Comparison of ENCODE assay signal across 22 mouse cellular contexts in genomic region chr17:85381578-85382223, GRCm38 (mm10).
"Had no signal": no experiment of that assay in that cellular context is flagged by ENCODE, and none has a peak within 500 bp of the region (broad histone marks: within the 10 kb centered on the region; RNA-seq: fewer than 3 reads in every experiment).

No protein-coding gene starts in this region.

- DNase-seq: gastrocnemius, adult 2 months; gastrocnemius, postnatal 10 days; gastrocnemius, postnatal 25 days; heart, postnatal 10 days; heart, postnatal 4 days; kidney, adult 11 months; kidney, adult 2 months; kidney, postnatal 14 days; kidney, postnatal 36 days; layer of hippocampus, adult 9-11 months; layer of hippocampus, postnatal 36 days; left cerebral cortex, postnatal 4 days had no signal

- H3K27ac ChIP-seq: gastrocnemius, adult 2 months; heart, embryonic 10.5 days; hindbrain, embryonic 10.5 days; hindbrain, embryonic 12.5 days; hindbrain, embryonic 14.5 days; intestine, embryonic 15.5 days; limb, embryonic 13.5 days; limb, embryonic 15.5 days had no signal

- ATAC-seq: hindbrain, embryonic 16.5 days; inflammation-experienced regulatory T-cells, adult 6 months; intestine, embryonic 15.5 days had no signal

- H3K36me3 ChIP-seq: heart, embryonic 10.5 days; heart, embryonic 12.5 days; hindbrain, embryonic 10.5 days; hindbrain, embryonic 12.5 days; intestine, embryonic 15.5 days; limb, embryonic 13.5 days; limb, embryonic 15.5 days had no signal

- H3K9me3 ChIP-seq: heart, embryonic 10.5 days; heart, embryonic 12.5 days; hindbrain, embryonic 10.5 days; hindbrain, embryonic 12.5 days; intestine, embryonic 15.5 days; limb, embryonic 13.5 days; limb, embryonic 15.5 days had no signal

- H3K27me3 ChIP-seq: heart, embryonic 12.5 days; intestine, embryonic 15.5 days; limb, embryonic 13.5 days; limb, embryonic 15.5 days had no signal

- H3K4me3 ChIP-seq: gastrocnemius, adult 2 months; heart, embryonic 10.5 days; heart, embryonic 12.5 days; hindbrain, embryonic 10.5 days; hindbrain, embryonic 12.5 days; intestine, embryonic 15.5 days; limb, embryonic 13.5 days; limb, embryonic 15.5 days had no signal

- H3K4me1 ChIP-seq: heart, embryonic 10.5 days; heart, embryonic 12.5 days; hindbrain, embryonic 10.5 days; hindbrain, embryonic 12.5 days; intestine, embryonic 15.5 days; limb, embryonic 15.5 days had no signal

- H3K4me2 ChIP-seq: heart, embryonic 12.5 days; hindbrain, embryonic 12.5 days; hindbrain, embryonic 14.5 days; intestine, embryonic 15.5 days; limb, embryonic 13.5 days; limb, embryonic 15.5 days had no signal

- H3K9ac ChIP-seq: heart, embryonic 12.5 days; hindbrain, embryonic 12.5 days; hindbrain, embryonic 14.5 days; intestine, embryonic 15.5 days; limb, embryonic 13.5 days; limb, embryonic 15.5 days had no signal
